Mouse (Mus musculus): ENCODE measurements around the gene Hdac7. TPM values are rescaled to one million over a fixed set of nuclear protein-coding genes. Genes with fewer than 3 reads are reported as not detected.
A peak's percentile ranks its signal among the peaks of the same experiment; 100 is the strongest.

Hdac7 gene
- total and polyA plus RNA-seq, 3 experiments, result 3.9 to 117 (median 20.4) TPM

DNA sequence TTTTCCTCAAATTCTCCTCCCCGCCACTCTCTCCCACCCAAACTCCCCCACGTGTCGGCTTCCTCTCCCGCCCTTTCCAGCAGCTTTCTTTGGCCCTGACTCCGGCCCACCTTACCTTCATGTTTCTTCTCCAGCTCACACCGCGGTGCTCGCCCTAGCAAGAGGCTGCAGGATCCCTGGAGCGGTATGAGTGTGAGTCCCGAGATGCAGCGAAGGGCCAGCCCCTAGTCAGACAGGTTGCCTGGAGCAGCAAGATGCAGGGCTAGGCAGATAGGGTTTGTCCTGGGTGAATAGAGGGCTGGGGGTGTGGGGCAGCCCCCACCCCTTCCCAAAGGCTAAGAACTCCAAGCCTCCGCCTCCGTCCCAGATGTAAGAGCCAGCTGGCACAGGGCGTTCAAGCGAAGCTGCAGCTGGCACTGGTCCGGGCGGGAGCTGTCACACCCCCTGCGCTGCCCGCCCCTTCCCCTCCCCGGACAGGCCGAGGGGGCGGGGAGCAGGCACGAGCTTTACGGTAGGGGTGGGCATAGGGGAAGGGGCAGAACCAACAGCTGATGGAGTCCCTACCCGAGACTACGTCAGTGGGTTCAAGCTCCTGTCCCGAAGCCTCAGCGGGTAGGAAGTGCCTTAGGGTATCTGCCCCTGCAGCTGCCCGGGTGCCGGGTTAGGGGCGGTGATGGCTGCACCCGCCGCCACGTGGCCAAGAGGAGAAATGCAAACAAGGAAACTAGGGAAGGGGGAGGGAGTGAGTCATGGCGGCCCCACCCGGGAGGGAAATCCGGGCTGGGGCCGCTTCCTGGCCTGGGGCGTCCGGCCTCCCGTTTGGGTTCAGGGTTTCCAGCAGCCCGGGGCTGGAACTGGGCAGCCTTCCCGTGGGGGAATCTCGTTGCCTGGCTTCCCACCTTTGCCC lies 76.8 kb downstream of the Hdac7 start, which contains the start of gene Rapgef3:
Gene Rapgef3 (minus strand): TSS at position 693 of the 907 bp plus-strand sequence.
- no peaks in the 10 kb centered on the region for H3K9me3 ChIP-seq (replicated peaks)
- no peaks in the 10 kb centered on the region for H3K36me3 ChIP-seq (replicated peaks)
- H3K4me3 ChIP-seq (ENCODE audit: low read depth, low read length), result peak within 1 kb of the TSS; percentile 37; the same call in 1 of the 2 replicates
- peaks cover 11% of the 10 kb centered on the region for H3K4me1 ChIP-seq (ENCODE audit: insufficient read depth, low read depth, low read length)
- H3K27me3 ChIP-seq (ENCODE audit: insufficient read depth, low read length), result peaks cover 93% of the 10 kb centered on the region
- TF ChIP-seq CTCF (IDR thresholded peaks at IDR 0.05; ENCODE audit: low read depth, low read length), result peak; percentile 13; the same call in 1 of the 2 replicates
- no peak for TF ChIP-seq TAL1 (conservative IDR thresholded peaks at IDR 0.05; ENCODE audit: low read depth, low read length)
- no peak for TF ChIP-seq GATA1 (IDR thresholded peaks at IDR 0.05; ENCODE audit: borderline replicate concordance, low read length)
- peak; percentile 81 for DNase-seq (ENCODE audit: low spot score)
- peak; percentile 48 for ATAC-seq (ENCODE audit: extremely low read depth, insufficient number of reproducible peaks, low FRiP score, poor library complexity, severe bottlenecking)

DNA sequence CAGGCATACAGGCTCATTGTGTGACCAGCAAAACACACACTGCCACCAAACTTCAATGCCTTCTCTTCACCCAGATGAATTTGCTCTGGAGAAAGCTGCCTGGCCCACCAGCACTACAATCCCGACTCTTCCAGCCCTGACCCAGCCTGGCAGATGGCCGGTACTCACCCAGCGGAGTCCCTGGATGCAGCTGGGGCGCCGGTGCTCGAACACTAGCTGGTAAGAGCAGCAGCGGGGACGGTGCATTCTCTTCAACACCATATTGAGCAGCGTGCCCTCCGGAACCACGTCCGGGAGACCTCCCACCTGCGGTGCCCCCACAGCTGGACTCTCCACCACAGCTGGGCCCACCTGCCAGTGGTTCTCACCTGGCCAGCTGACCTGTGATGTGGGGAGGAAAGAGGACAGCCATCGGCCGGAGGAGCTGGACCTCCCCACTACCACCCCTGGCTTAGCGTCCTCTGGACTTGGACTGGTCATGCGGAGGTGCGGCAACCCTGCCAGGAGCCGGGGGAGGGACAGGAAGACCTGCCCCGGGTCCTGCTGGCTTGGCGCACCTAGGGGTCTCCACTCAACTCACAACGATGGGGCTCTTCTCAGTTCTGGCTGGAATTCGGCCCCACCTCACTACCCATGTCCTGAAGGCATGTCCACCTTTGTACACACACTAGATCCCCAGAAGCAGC lies 77.6 kb downstream of the Hdac7 start:
- H3K9me3 ChIP-seq (replicated peaks), result no peaks in the 10 kb centered on the region
- H3K4me3 ChIP-seq (ENCODE audit: low read depth, low read length), result no peak overlapping the region
- H3K4me1 ChIP-seq (ENCODE audit: insufficient read depth, low read depth, low read length), result peaks cover 11% of the 10 kb centered on the region
- DNase-seq (ENCODE audit: low spot score), result no peak
- H3K27me3 ChIP-seq (ENCODE audit: insufficient read depth, low read length), result peaks cover 90% of the 10 kb centered on the region
- H3K36me3 ChIP-seq (replicated peaks), result no peaks in the 10 kb centered on the region
- no peak for ATAC-seq (ENCODE audit: extremely low read depth, insufficient number of reproducible peaks, low FRiP score, poor library complexity, severe bottlenecking)
- TF ChIP-seq GATA1 (IDR thresholded peaks at IDR 0.05; ENCODE audit: borderline replicate concordance, low read length) (no peak), TAL1 (conservative IDR thresholded peaks at IDR 0.05; ENCODE audit: low read depth, low read length) (no peak)

DNA sequence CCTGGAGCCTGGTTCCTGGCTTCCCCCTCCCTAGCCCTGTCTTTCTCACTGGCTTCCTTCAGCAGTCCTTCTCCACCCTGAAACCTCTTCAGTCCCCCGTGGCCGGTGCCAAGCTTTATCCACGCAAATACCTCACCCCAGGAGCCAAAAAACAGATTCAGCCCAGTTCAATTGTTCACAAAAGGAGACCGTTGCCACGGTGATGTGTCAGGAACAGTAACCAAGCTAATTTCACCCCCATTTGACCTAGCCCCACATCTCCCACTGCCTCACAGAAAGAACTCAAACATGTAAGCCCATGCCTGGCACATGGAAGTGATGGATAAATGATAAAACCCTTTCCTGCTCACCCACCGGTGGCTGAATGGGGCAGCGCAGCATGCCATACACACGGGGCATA lies 78.1 kb downstream of the Hdac7 start:
- Histone ChIP-seq H3K9me3 (replicated peaks) (no peaks in the 10 kb centered on the region), H3K4me1 (ENCODE audit: insufficient read depth, low read depth, low read length) (peaks cover 11% of the 10 kb centered on the region), H3K36me3 (replicated peaks) (no peaks in the 10 kb centered on the region), H3K4me3 (ENCODE audit: low read depth, low read length) (no peak overlapping the region), H3K27me3 (ENCODE audit: insufficient read depth, low read length) (peaks cover 90% of the 10 kb centered on the region)
- ATAC-seq (ENCODE audit: extremely low read depth, insufficient number of reproducible peaks, low FRiP score, poor library complexity, severe bottlenecking), result no peak
- TF ChIP-seq GATA1 (IDR thresholded peaks at IDR 0.05; ENCODE audit: borderline replicate concordance, low read length), result no peak
- no peak for TF ChIP-seq CTCF (IDR thresholded peaks at IDR 0.05; ENCODE audit: low read depth, low read length)
- no peak for TF ChIP-seq TAL1 (conservative IDR thresholded peaks at IDR 0.05; ENCODE audit: low read depth, low read length)
- TF ChIP-seq POLR2AphosphoS5 (IDR thresholded peaks at IDR 0.05; ENCODE audit: insufficient replicate concordance, low read depth, low read length), result no peak
- TF ChIP-seq GATA2 (IDR thresholded peaks at IDR 0.05; ENCODE audit: borderline replicate concordance, low read depth, low read length), result no peak
- no peak for DNase-seq (ENCODE audit: low spot score)

DNA sequence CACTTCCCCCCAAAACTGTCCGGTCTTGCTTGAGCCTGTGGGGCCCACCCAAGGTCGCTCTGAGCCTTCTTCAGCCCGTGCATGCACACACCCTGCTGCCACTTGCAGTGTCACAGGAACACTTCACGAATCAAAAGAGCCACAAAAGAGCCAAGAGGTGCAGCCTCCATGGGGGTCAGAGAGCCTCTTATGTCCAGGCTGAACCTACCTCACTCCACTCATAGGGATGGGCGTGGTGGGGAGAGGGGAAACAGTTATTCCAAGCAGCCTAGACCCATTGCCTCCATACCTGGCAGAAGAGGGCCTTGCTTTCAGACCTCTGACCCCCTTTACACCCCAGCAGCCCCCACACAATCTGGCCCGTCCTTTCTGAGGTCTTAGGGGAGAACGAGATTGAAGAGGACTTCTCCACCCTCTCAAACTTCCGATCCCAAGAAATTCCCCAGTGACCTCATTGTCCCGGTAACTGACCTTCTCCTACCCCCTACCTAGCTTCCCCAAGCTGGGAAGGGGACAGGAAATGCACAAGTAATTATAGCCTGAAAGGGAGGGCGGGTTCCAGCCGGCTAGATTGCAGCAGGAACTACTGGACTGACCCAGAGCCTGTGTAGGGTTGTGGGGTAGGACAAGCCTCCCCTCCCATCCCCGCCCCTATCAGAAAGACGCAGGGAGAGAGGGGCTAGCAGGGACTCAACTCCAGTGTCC lies 79.1 kb downstream of the Hdac7 start:
- H3K27me3 ChIP-seq (ENCODE audit: insufficient read depth, low read length), result peaks cover 87% of the 10 kb centered on the region
- no peaks in the 10 kb centered on the region for H3K9me3 ChIP-seq (replicated peaks)
- no peaks in the 10 kb centered on the region for H3K36me3 ChIP-seq (replicated peaks)
- H3K4me1 ChIP-seq (ENCODE audit: insufficient read depth, low read depth, low read length), result peaks cover 11% of the 10 kb centered on the region
- ATAC-seq (ENCODE audit: extremely low read depth, insufficient number of reproducible peaks, low FRiP score, poor library complexity, severe bottlenecking) (no peak), DNase-seq (ENCODE audit: low spot score) (no peak)
- H3K4me3 ChIP-seq (ENCODE audit: low read depth, low read length), result no peak overlapping the region
- TF ChIP-seq POLR2AphosphoS5 (IDR thresholded peaks at IDR 0.05; ENCODE audit: insufficient replicate concordance, low read depth, low read length), result no peak
- TF ChIP-seq GATA2 (IDR thresholded peaks at IDR 0.05; ENCODE audit: borderline replicate concordance, low read depth, low read length), result no peak
- TF ChIP-seq TAL1 (conservative IDR thresholded peaks at IDR 0.05; ENCODE audit: low read depth, low read length), result no peak
- no peak for TF ChIP-seq CTCF (IDR thresholded peaks at IDR 0.05; ENCODE audit: low read depth, low read length)
- TF ChIP-seq GATA1 (IDR thresholded peaks at IDR 0.05; ENCODE audit: borderline replicate concordance, low read length), result no peak

DNA sequence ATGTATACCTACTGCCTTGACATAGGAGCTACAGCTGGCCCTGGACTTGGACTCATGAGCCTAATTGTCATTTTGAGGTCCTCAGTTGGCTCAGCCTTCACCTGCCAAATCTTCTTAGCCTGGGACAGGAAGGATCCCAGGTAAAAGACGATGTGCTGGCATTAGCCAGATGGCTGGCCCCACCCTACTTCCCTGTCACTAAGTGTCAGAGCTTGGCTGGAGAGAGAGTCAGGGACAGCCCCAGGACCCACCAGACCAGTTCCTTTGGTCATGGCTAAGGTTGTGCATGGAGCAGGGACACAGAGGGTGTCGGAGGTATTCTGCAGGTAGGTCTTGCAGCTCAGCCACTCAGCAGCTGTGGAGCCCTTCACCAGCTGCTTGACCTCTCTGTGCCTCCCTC lies 79.8 kb downstream of the Hdac7 start:
- H3K27me3 ChIP-seq (ENCODE audit: insufficient read depth, low read length), result peaks cover 85% of the 10 kb centered on the region
- H3K9me3 ChIP-seq (replicated peaks), result no peaks in the 10 kb centered on the region
- DNase-seq (ENCODE audit: low spot score), result no peak
- no peak for ATAC-seq (ENCODE audit: extremely low read depth, insufficient number of reproducible peaks, low FRiP score, poor library complexity, severe bottlenecking)
- H3K4me3 ChIP-seq (ENCODE audit: low read depth, low read length), result no peak overlapping the region
- TF ChIP-seq TAL1 (conservative IDR thresholded peaks at IDR 0.05; ENCODE audit: low read depth, low read length) (no peak), GATA1 (IDR thresholded peaks at IDR 0.05; ENCODE audit: borderline replicate concordance, low read length) (no peak), GATA2 (IDR thresholded peaks at IDR 0.05; ENCODE audit: borderline replicate concordance, low read depth, low read length) (no peak), CTCF (IDR thresholded peaks at IDR 0.05; ENCODE audit: low read depth, low read length) (no peak), POLR2AphosphoS5 (IDR thresholded peaks at IDR 0.05; ENCODE audit: insufficient replicate concordance, low read depth, low read length) (no peak)
- H3K36me3 ChIP-seq (replicated peaks), result no peaks in the 10 kb centered on the region
- H3K4me1 ChIP-seq (ENCODE audit: insufficient read depth, low read depth, low read length), result peaks cover 11% of the 10 kb centered on the region
